Mouse (Mus musculus) megakaryocyte, embryonic 14.5 days (primary cell): ENCODE data around the gene Ptbp1.

Experiments
- FLI1 ChIP-seq: IDR thresholded peaks from 2 replicates; pipeline ENCODE4 v1.6.1; 2012; ENCODE audit warnings: low read length, inconsistent platforms, mixed read lengths
- GATA1 ChIP-seq: IDR thresholded peaks from 3 replicates; pipeline ENCODE4 v1.6.1; 2012; ENCODE audit warnings: mixed read lengths, low read length, inconsistent platforms, borderline replicate concordance

DNA sequence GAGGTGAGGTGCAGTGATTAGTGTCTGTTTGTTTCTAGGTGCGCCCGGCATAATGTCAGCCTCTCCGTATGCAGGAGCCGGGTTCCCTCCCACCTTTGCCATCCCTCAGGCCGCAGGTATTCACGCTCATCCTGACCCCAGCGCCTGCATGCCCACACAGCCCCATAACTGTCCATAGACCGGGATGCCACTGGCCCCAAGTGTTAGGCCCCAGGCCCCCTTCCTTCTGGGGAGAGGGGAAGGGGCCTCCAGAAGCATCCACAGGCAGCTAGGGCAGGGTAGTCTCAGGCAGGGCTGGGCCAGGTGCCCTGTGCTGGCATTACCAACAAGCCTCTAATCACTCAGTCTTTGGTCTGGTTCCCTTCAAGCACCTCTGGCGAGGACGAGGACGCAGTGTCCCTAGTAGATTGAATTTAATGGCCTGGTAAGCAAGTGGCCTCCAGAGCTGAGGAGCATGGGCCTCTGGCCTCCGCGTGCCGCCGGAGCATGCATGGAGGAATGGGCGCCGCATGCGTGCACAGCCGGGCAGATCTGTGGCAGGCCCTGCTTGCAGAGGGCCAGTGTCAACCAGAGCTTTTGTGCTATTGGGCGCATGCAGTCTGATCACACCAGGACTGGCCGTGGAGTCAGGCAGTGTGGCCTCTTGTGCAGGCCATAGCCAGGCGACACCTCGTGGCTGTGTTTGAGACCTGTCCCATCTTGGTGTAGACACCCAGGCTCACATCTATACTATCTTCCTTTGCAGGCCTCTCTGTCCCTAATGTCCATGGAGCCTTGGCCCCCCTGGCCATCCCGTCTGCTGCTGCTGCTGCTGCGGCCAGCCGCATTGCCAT lies 6.1 kb downstream of the Ptbp1 start:
- no peak for TF ChIP-seq GATA1
- no peak for TF ChIP-seq FLI1
